Mouse (Mus musculus) stomach, postnatal 0 days (tissue): Measurements from ENCODE around the gene Clock.

Source experiments
- CTCF ChIP-seq: IDR thresholded peaks from 2 replicates; pipeline ENCODE4 v1.5.1; 2016; ENCODE audit warnings: antibody characterized with exemption, low read depth, mild to moderate bottlenecking, moderate library complexity
- EP300 ChIP-seq: optimal IDR thresholded peaks from 2 replicates; pipeline ENCODE3; 2016; ENCODE audit warnings: antibody characterized with exemption

GRCm38 (mm10) chr5:76203171-76203570, 101.4 kb downstream of the Clock start:
- no peak for TF ChIP-seq CTCF
- no peak for TF ChIP-seq EP300
